Mouse (Mus musculus) hindbrain, embryonic 14.5 days (tissue): ENCODE measurements around the gene Cd72. TPM values are rescaled to one million over a fixed set of nuclear protein-coding genes. Genes with fewer than 3 reads are reported as not detected.
"Not testable (repeated sequence)": the region's sequence is repeated elsewhere in the genome, so short reads cannot be mapped to it uniquely, and the experiment has no call there.

Experiments
- ATAC-seq: fragments of 200-750 bp; cut with Nextera tagmentation; 2 replicates; pipeline ENCODE4 v1.8.0; 2017; ENCODE audit warnings: moderate number of reproducible peaks, mild to moderate bottlenecking, moderate TSS enrichment, moderate library complexity; ENCODE audit not compliant: low FRiP score
- DNase-seq: peaks from one replicate; pipeline ENCODE4 v3.0.0-alpha.2; 2015; ENCODE audit warnings: low spot score
- H3K27ac ChIP-seq: fragments of 300-500 bp; sonication (generic); 2 replicates; pipeline ENCODE4 v1.5.1; 2014; ENCODE audit warnings: mild to moderate bottlenecking, moderate library complexity
- H3K27me3 ChIP-seq: fragments of 300-500 bp; sonication (generic); 2 replicates; pipeline ENCODE4 v1.6.1; 2014; ENCODE audit warnings: mild to moderate bottlenecking, low read length, mixed read lengths; ENCODE audit not compliant: control insufficient read depth, insufficient read depth
- H3K36me3 ChIP-seq: fragments of 300-500 bp; sonication (generic); replicated peaks from 2 replicates; pipeline ENCODE4 v1.6.1; 2014; ENCODE audit not compliant: control insufficient read depth, insufficient read depth
- H3K4me1 ChIP-seq: fragments of 300-500 bp; sonication (generic); replicated peaks from 2 replicates; pipeline ENCODE4 v1.6.1; 2014; ENCODE audit warnings: antibody characterized with exemption, low read length, mixed read lengths; ENCODE audit not compliant: control insufficient read depth, insufficient read depth
- H3K4me2 ChIP-seq: fragments of 300-500 bp; sonication (generic); replicated peaks from 2 replicates; pipeline ENCODE4 v1.6.1; 2014; ENCODE audit warnings: mild to moderate bottlenecking, moderate library complexity
- H3K4me3 ChIP-seq: fragments of 300-500 bp; sonication (generic); replicated peaks from 2 replicates; pipeline ENCODE4 v1.5.1; 2014; ENCODE audit warnings: mild to moderate bottlenecking, low read length
- H3K9ac ChIP-seq: fragments of 300-500 bp; sonication (generic); 2 replicates; pipeline ENCODE4 v1.6.1; 2014
- H3K9me3 ChIP-seq: fragments of 300-500 bp; sonication (generic); 2 replicates; pipeline ENCODE4 v1.6.1; 2016; ENCODE audit warnings: low read length; ENCODE audit not compliant: control insufficient read depth
- WGBS: fragments of 180-500 bp; shearing (Covaris S2); extraction: QIAGEN DNeasy Blood & Tissue Kit; methylation state at CpG from one replicate; pipeline ENCODE4 v1.1.7; 2014; 5-methylcytosine and 5-hydroxymethylcytosine counted together
- polyA plus RNA-seq: library from polyadenylated mRNA; unstranded; fragments of >200 nt; fragmentation: Nextera tagmentation; extraction: Ambion mirVana; gene quantifications from 2 replicates; pipeline ENCODE4 v1.2.1, GENCODE M21; 2014

Gene Cd72
- polyA plus RNA-seq, 1 experiment from 2014 or later, result 7.5 TPM

DNA sequence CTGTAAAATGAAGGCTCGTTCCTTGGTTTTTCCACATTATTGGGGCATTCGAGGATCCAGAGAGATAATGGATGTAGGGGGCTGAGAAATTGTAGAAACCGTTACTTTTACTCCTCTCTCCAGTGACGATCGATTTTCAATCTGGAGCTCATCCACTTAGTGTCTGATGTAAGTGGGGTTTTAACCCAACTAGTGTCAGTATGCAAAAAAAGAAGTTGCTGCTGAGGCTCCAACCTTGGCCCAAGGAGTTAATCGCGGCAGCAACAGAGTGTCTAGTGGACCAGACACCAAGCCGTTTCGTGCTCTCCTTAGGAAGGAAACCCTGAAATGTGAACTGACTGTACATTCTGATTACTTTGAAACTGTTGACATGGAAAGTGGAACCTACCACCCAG, 39.4 kb upstream of the Cd72 start:
- Histone ChIP-seq H3K36me3 (peaks cover 5% of the 10 kb centered on the region; the same call in 1 of the 2 replicates), H3K9ac (peak overlapping the region; percentile 83), H3K4me3 (peak overlapping the region; percentile 56), H3K4me1 (peaks cover 18% of the 10 kb centered on the region), H3K27ac (peak overlapping the region; percentile 90), H3K27me3 (no peaks in the 10 kb centered on the region), H3K4me2 (peak overlapping the region; percentile 52), H3K9me3 (peaks cover 4% of the 10 kb centered on the region; the same call in 1 of the 2 replicates)
- no peak for ATAC-seq
- no peak for DNase-seq
- under 1% methylated on average over 9 of the region's 9 CpGs for WGBS

DNA sequence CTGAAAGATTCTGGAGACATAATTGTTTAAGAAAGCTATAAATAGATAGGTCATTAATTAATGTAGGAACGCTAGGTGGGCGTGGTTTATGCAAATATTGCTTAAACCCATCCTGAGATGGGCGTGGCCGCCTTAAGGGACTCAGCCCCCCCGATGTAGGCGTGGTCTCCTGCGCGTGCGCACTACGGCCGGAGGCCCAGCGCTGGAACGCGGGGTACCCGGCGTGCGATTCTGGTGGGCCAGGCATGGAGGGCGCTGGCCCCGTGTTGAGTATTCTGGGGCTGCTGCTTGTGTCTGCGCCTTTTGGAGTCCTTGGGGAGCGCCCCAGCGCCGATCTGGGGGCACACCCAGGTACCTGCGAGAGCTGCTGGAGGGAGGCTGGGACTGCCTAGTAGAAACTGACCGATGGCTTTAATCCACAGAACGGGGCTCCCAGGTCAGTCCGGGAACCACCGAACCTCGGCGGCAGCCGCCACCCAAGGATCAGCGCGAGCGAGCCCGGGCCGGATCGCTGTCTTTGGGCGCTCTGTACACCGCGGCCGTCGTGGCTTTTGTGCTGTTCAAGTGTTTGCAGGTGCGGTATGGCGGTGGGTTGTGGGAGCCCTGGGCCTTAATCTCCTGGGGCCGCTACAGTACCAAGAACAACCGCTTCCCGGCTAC, 38.9 kb upstream of the Cd72 start:
- Histone ChIP-seq H3K9me3 (peaks cover 4% of the 10 kb centered on the region; the same call in 1 of the 2 replicates), H3K4me1 (peaks cover 18% of the 10 kb centered on the region), H3K27me3 (no peaks in the 10 kb centered on the region), H3K9ac (peak overlapping the region; percentile 83), H3K4me2 (peak overlapping the region; percentile 52), H3K4me3 (peak overlapping the region; percentile 56), H3K36me3 (peaks cover 5% of the 10 kb centered on the region; the same call in 1 of the 2 replicates), H3K27ac (peak overlapping the region; percentile 90)
- peak; percentile 99 for DNase-seq
- peak; percentile 91 for ATAC-seq
- under 1% methylated on average over 47 of the region's 47 CpGs for WGBS

DNA sequence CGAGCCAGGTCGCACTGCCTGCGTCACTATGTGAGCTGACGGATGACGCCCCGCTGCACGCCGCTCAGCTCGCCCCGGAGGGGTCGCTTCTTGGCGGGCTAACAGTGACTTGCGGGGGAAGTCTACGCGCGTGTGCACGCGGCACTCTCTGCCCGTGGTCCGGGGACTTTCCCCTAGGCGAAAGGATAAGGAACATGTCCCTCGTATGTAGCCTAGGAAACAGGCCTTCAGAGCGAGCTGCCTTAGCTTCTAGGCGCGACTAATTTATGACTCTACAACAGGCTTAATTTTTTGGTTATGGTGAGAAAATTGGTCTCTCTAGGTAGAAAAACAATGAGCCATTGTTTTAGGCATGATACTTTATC, 38.4 kb upstream of the Cd72 start, which contains the start of gene Ccdc107:
Gene Ccdc107, plus strand, starts transcription at position 80 of the 365 bp plus-strand sequence.
- Histone ChIP-seq H3K4me1 (peaks cover 18% of the 10 kb centered on the region), H3K4me3 (peak within 1 kb of the TSS; percentile 56), H3K36me3 (peaks cover 5% of the 10 kb centered on the region; the same call in 1 of the 2 replicates), H3K4me2 (peak within 1 kb of the TSS; percentile 52), H3K27me3 (no peaks in the 10 kb centered on the region), H3K9ac (peak within 1 kb of the TSS; percentile 83), H3K9me3 (peaks cover 4% of the 10 kb centered on the region; the same call in 1 of the 2 replicates), H3K27ac (peak within 1 kb of the TSS; percentile 90)
- WGBS, result under 1% methylated on average over 25 of the region's 25 CpGs
- peak; percentile 97 for ATAC-seq
- DNase-seq, result peak; percentile 89

DNA sequence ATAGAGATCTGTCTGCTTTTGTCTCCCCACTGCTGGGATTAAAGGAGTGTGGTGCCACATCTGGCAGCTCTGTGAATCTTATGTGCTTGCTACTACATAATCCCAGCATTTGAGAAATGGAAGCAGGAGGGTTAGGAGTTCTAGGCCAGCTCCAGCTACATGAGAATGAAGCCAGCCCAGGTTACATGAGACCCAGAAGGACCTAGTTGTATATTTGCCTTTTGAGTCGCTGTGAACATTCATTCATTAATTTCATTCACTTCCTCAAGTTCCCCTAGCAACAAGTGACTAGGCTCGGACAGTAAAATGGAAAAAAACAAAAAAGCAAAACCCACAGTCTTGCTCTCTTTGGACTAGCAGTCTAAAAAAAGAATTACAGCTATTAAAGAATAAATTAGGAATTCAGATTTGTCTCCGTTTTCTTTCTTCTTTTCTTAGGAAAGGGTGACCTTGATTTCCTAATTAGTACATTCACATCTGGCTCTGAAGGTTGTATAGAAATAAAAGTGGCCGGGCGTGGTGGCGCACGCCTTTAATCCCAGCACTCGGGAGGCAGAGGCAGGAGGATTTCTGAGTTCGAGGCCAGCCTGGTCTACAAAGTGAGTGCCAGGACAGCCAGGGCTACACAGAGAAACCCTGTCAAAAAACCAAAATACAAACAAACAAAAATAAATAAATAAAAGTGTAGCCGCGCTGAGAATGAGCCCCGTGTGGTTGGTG, 37.8 kb upstream of the Cd72 start:
- 0 out of 2 replicates have a peak overlapping the region, but pooled peaks have one; percentile 0 for H3K9ac ChIP-seq

DNA sequence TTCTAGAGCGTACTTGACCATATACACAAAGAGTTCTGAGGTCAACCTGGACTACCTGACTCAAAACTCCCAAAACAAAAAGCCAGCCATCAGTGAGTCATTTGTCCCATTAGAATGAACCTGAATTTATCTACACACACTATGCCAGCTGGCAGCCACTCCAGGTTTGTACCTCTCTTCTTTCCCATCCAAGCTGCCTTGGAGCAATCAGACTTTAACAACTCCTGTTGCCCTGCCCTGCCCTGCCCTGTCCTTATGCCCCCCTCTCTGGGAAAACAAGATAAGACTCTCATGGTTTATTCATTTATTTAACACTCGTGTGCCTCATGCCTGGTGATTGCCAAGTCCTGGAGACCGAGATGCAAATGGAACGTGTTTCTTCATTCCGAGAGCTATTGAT, 36.4 kb upstream of the Cd72 start:
- 83% methylated on average over 5 of the region's 5 CpGs for WGBS
- Histone ChIP-seq H3K4me3 (no peak overlapping the region), H3K9me3 (peaks cover 4% of the 10 kb centered on the region; the same call in 1 of the 2 replicates), H3K27ac (no peak overlapping the region), H3K36me3 (peaks cover 5% of the 10 kb centered on the region; the same call in 1 of the 2 replicates), H3K27me3 (no peaks in the 10 kb centered on the region), H3K4me2 (no peak overlapping the region), H3K9ac (no peak overlapping the region), H3K4me1 (peaks cover 18% of the 10 kb centered on the region)
- no peak for ATAC-seq
- no peak for DNase-seq

More for the DNA sequence above, 37.8 kb upstream of the Cd72 start:
- H3K27ac ChIP-seq, result peak overlapping the region; percentile 90
- H3K4me1 ChIP-seq, result peaks cover 18% of the 10 kb centered on the region
- peaks cover 4% of the 10 kb centered on the region; the same call in 1 of the 2 replicates for H3K9me3 ChIP-seq
- peak overlapping the region; percentile 56 for H3K4me3 ChIP-seq
- peak overlapping the region; percentile 52 for H3K4me2 ChIP-seq
- DNase-seq, result peak; percentile 38
- H3K36me3 ChIP-seq, result peaks cover 5% of the 10 kb centered on the region; the same call in 1 of the 2 replicates
- no peaks in the 10 kb centered on the region for H3K27me3 ChIP-seq
- 44% methylated on average over 12 of the region's 12 CpGs for WGBS
- no peak for ATAC-seq

DNA sequence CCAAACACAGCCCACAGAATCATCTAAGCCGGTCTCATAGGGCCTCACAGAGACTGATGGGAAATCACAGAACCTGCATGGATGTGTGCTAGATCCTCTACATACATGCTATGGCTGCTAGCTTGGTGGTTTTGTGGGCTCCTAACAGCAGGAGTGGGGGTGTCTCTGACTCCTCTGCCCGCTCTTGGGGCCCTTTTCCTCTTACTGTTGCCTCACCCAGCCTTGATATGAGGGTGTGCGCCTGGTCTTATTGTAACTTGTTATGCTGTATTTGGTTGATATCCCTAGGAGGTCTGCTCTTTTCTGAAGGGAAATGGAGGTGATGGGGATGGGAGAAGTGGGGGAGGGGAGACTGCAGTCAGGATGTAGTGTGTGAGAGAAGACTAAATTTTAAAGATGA, 35.2 kb upstream of the Cd72 start:
- 93% methylated on average over 3 of the region's 3 CpGs for WGBS

DNA sequence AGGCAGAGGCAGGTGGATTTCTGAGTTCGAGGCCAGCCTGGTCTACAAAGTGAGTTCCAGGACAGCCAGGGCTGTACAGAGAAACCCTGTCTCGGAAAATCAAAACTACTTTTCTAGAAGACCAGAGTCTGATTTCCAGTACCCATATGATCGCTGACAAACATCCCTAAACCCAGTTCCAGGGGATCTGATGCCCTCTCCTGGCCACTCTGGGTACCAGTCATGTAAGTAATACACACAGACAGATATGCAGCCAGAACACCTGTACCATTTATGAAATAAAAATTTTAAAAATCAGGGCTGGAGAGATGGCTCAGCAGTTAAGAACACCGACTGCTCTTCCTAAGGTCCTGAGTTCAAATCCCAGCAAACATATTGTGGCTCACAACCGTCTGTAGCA, 31.2 kb upstream of the Cd72 start:
- H3K27me3 ChIP-seq, H3K9me3 ChIP-seq, DNase-seq, H3K36me3 ChIP-seq, H3K4me3 ChIP-seq, H3K4me2 ChIP-seq, H3K27ac ChIP-seq, ATAC-seq, H3K4me1 ChIP-seq, H3K9ac ChIP-seq: not testable (repeated sequence)
- WGBS, result 85% methylated on average over 5 of the region's 5 CpGs

More for the DNA sequence above, 35.2 kb upstream of the Cd72 start:
- ATAC-seq (no peak), DNase-seq (no peak)
- Histone ChIP-seq H3K4me3 (no peak overlapping the region), H3K9ac (no peak overlapping the region), H3K4me1 (peaks cover 11% of the 10 kb centered on the region), H3K4me2 (no peak overlapping the region), H3K9me3 (peaks cover 4% of the 10 kb centered on the region; the same call in 1 of the 2 replicates), H3K27ac (no peak overlapping the region), H3K27me3 (no peaks in the 10 kb centered on the region), H3K36me3 (no peaks in the 10 kb centered on the region)

DNA sequence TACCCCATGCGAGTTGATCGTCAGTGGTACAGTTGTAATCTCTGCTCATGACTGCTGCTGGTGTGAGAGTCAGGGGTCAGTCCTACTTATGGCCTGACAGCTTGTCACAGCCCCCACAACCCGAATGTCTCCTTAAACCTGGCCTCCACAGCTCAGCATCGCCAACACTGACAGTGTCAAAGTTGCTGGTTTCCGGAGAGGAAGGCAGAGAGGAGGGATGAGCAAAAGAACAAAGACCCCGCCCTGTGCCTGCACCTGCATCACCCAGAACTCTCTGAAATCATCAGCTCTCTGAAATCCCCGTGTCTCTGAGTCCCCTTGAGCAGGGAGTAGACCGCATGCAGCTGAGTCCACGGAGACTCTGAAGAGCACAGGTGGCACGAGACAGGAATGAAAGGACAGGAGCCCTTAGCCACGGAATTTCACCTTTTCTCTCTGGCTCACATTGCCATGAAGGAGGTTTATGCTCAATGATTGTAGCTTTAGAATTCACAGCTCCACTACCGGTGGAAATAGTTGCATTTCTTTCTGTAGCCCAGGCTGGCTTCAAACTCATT, 29.2 kb upstream of the Cd72 start, which contains the start of gene Sit1:
Gene Sit1, minus strand, starts transcription at position 200 of the 557 bp plus-strand sequence.
- Histone ChIP-seq H3K9ac (no peak within 1 kb of the TSS), H3K27me3 (no peaks in the 10 kb centered on the region), H3K9me3 (no peaks in the 10 kb centered on the region), H3K27ac (no peak within 1 kb of the TSS), H3K36me3 (no peaks in the 10 kb centered on the region), H3K4me3 (no peak within 1 kb of the TSS), H3K4me1 (no peaks in the 10 kb centered on the region), H3K4me2 (no peak within 1 kb of the TSS)
- WGBS, result 63% methylated on average over 12 of the region's 12 CpGs
- ATAC-seq (no peak), DNase-seq (no peak)

DNA sequence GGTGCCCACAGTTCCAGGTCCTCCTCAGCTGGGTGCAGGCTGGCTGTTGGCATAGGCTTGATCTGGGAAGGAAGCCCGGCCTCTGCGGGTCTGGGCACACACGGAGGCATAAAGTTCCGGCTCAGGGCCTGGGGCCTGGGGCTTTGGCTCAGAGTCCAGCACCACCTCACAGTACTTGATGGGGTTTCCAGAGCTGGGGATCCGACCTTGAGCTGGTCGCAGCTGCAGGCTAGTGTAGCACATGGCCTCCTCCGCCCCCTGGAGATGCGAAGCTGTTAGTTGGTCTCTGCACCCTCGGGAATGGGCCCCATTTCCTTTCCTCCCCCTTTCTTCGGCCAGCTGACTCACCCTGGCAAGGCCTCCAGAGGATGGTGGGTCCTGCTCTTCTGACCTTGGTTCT, 28.2 kb upstream of the Cd72 start:
- 74% methylated on average over 10 of the region's 10 CpGs for WGBS
- no peaks in the 10 kb centered on the region for H3K27me3 ChIP-seq

More for the DNA sequence above, 28.2 kb upstream of the Cd72 start:
- no peak overlapping the region for H3K4me2 ChIP-seq
- H3K36me3 ChIP-seq, result no peaks in the 10 kb centered on the region
- no peak overlapping the region for H3K9ac ChIP-seq
- no peak overlapping the region for H3K4me3 ChIP-seq
- ATAC-seq, result no peak
- DNase-seq, result no peak
- H3K27ac ChIP-seq, result no peak overlapping the region
- 0 out of 2 replicates have a peak, but pooled peaks cover 6% of the 10 kb centered on the region for H3K4me1 ChIP-seq
- H3K9me3 ChIP-seq, result no peaks in the 10 kb centered on the region
